Mouse (Mus musculus) olfactory bulb, adult 2 months (tissue): ENCODE results near the gene Bet1. TPM values are rescaled to one million over a fixed set of nuclear protein-coding genes. Genes with fewer than 3 reads are reported as not detected.

ENCODE experiments used
- H3K27ac ChIP-seq: fragments of 200-500 bp; 2 replicates; pipeline ENCODE4 v1.5.1; 2012; ENCODE audit warnings: low read depth, low read length; ENCODE audit not compliant: insufficient read depth
- H3K4me1 ChIP-seq: fragments of 200-500 bp; 2 replicates; pipeline ENCODE4 v1.6.1; 2012; ENCODE audit warnings: low read length; ENCODE audit not compliant: control insufficient read depth, insufficient read depth
- H3K4me3 ChIP-seq: fragments of 200-500 bp; 2 replicates; pipeline ENCODE4 v1.5.1; 2012; ENCODE audit warnings: mild to moderate bottlenecking, low read depth, low read length, moderate library complexity; ENCODE audit not compliant: insufficient read depth
- CTCF ChIP-seq: fragments of 200-500 bp; IDR thresholded peaks from 2 replicates; pipeline ENCODE4 v1.5.1; 2012; ENCODE audit warnings: low read depth, mild to moderate bottlenecking, low read length, moderate library complexity; ENCODE audit not compliant: insufficient read depth
- POLR2A ChIP-seq: fragments of 200-500 bp; IDR thresholded peaks from 2 replicates; pipeline ENCODE4 v1.6.1; 2012; ENCODE audit warnings: mild to moderate bottlenecking, low read depth, low read length, moderate library complexity; ENCODE audit not compliant: insufficient read depth
- WGBS: fragments of 180-500 bp; shearing (Covaris S2); methylation state at CpG from one replicate; pipeline ENCODE4 v1.1.7; 2018; 5-methylcytosine and 5-hydroxymethylcytosine counted together
- polyA plus RNA-seq: library from polyadenylated mRNA; stranded (reverse); fragments of >200 nt; gene quantifications from 2 replicates; pipeline ENCODE4 v1.2.4, GENCODE M21; 2012; ENCODE audit warnings: low replicate concordance; ENCODE audit not compliant: missing spikeins, insufficient read depth, insufficient read length

Gene Bet1
- not detected in 2 replicates for polyA plus RNA-seq

GRCm38 (mm10) chr6:4086663-4087454 lies at the start of gene Bet1:
Bet1 (minus strand) TSS chr6:4086972.
- TF ChIP-seq POLR2A: no peak
- no peaks in the 10 kb centered on the region; the same call in 1 of the 2 replicates for H3K4me1 ChIP-seq
- H3K27ac ChIP-seq: no peak within 1 kb of the TSS
- H3K4me3 ChIP-seq: peak within 1 kb of the TSS; percentile 64
- WGBS: 1% methylated on average over 24 of the region's 24 CpGs

- 60% methylated on average over 7 of the region's 7 CpGs for WGBS
- TF ChIP-seq POLR2A: no peak
- no peak for TF ChIP-seq CTCF
- Histone ChIP-seq H3K27ac (no peak overlapping the region), H3K4me3 (no peak overlapping the region), H3K4me1 (no peaks in the 10 kb centered on the region)
Measured at GRCm38 (mm10) chr6:4132239-4132638, 45.5 kb upstream of the Bet1 start.

- Histone ChIP-seq H3K27ac (no peak overlapping the region), H3K4me1 (no peaks in the 10 kb centered on the region), H3K4me3 (no peak overlapping the region)
- WGBS: 62% methylated on average over 2 of the region's 2 CpGs
- no peak for TF ChIP-seq POLR2A
- TF ChIP-seq CTCF: no peak
Measured at GRCm38 (mm10) chr6:4131149-4131548, 44.4 kb upstream of the Bet1 start.

GRCm38 (mm10) chr6:4118611-4119010 lies 31.8 kb upstream of the Bet1 start:
- 84% methylated on average over 1 of the region's 1 CpGs for WGBS
- H3K4me3 ChIP-seq: no peak overlapping the region

GRCm38 (mm10) chr6:4090423-4090822 lies 3.7 kb upstream of the Bet1 start:
- H3K4me3 ChIP-seq: no peak overlapping the region
- H3K4me1 ChIP-seq: no peaks in the 10 kb centered on the region; the same call in 1 of the 2 replicates
- no peak overlapping the region for H3K27ac ChIP-seq
- TF ChIP-seq CTCF: no peak
- TF ChIP-seq POLR2A: no peak
- WGBS: 83% methylated on average over 2 of the region's 2 CpGs

More at GRCm38 (mm10) chr6:4118611-4119010, 31.8 kb upstream of the Bet1 start:
- TF ChIP-seq POLR2A: no peak
- TF ChIP-seq CTCF: no peak
- H3K27ac ChIP-seq: no peak overlapping the region
- no peaks in the 10 kb centered on the region for H3K4me1 ChIP-seq

GRCm38 (mm10) chr6:4072281-4072680 lies 14.5 kb downstream of the Bet1 start:
- TF ChIP-seq CTCF: no peak
- no peak for TF ChIP-seq POLR2A
- H3K27ac ChIP-seq: no peak overlapping the region
- 71% methylated on average over 6 of the region's 6 CpGs for WGBS
- no peaks in the 10 kb centered on the region for H3K4me1 ChIP-seq
- H3K4me3 ChIP-seq: no peak overlapping the region

- Histone ChIP-seq H3K4me3 (no peak overlapping the region), H3K4me1 (no peaks in the 10 kb centered on the region), H3K27ac (no peak overlapping the region)
- TF ChIP-seq POLR2A (no peak), CTCF (no peak)
Measured at GRCm38 (mm10) chr6:4069714-4070113, 17.1 kb downstream of the Bet1 start.

- H3K4me3 ChIP-seq: no peak overlapping the region
- H3K27ac ChIP-seq: no peak overlapping the region
- H3K4me1 ChIP-seq: no peaks in the 10 kb centered on the region
- WGBS: 78% methylated on average over 4 of the region's 4 CpGs
- TF ChIP-seq CTCF (no peak), POLR2A (no peak)
Measured at GRCm38 (mm10) chr6:4054387-4054786, 32.4 kb downstream of the Bet1 start.

- TF ChIP-seq CTCF: no peak
- no peaks in the 10 kb centered on the region for H3K4me1 ChIP-seq
- 52% methylated on average over 1 of the region's 1 CpGs for WGBS
- H3K4me3 ChIP-seq: no peak overlapping the region
- no peak overlapping the region for H3K27ac ChIP-seq
Measured at GRCm38 (mm10) chr6:4052843-4053242, 33.9 kb downstream of the Bet1 start.

- no peak overlapping the region for H3K27ac ChIP-seq
- no peaks in the 10 kb centered on the region for H3K4me1 ChIP-seq
- WGBS: 95% methylated on average over 1 of the region's 1 CpGs
- no peak overlapping the region for H3K4me3 ChIP-seq
- TF ChIP-seq POLR2A: no peak
- no peak for TF ChIP-seq CTCF
Measured at GRCm38 (mm10) chr6:4047200-4047599, 39.6 kb downstream of the Bet1 start.
